Mouse (Mus musculus): Measurements from ENCODE around the gene Lmbrd2.
"Not testable (repeated sequence)": the region's sequence is repeated elsewhere in the genome, so short reads cannot be mapped to it uniquely, and the experiment has no call there.

Lmbrd2 gene

DNA sequence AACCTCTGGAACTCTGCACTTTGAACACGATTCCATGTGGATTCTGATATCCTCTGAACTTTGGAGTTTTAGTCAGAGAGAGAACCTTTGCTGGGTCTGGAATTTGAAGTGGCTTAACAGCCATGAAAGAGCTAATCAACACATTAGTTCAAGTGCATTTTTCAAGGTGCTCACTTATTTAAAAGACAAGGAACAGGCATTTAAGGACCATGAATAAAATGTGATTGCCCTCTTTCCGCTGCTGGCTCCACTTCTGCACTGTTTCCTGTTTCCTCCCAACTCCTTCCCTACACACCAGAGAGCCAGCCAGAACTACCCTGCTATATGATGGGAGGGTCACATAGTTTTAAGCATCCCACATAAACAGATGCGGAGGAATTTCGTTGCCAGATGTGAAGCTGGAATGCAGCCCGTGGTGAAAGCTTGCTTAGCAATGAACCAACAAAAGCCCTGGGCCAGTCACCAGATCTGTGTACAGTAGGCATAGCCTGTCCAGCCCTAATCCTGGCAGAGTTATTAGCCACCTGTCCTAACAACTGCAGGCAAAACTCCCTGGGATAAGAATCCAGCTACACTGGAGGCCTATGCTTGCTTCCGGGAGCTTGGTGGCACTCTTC is 5.4 kb upstream of the Lmbrd2 start:
- no peak for DNase-seq (ENCODE audit: low spot score)

- no peak for DNase-seq (ENCODE audit: low spot score)
Observed at GRCm38 (mm10) chr15:9139447-9139846, 903 bp upstream of the Lmbrd2 start.

- no peak for DNase-seq (ENCODE audit: low spot score)
Observed at GRCm38 (mm10) chr15:9140684-9141171, 378 bp downstream of the Lmbrd2 start.

GRCm38 (mm10) chr15:9155325-9155724 is 15.0 kb downstream of the Lmbrd2 start, which contains the start of gene Skp2:
Skp2 (minus strand) TSS chr15:9155425.
- no peak for DNase-seq (ENCODE audit: low spot score)

DNA sequence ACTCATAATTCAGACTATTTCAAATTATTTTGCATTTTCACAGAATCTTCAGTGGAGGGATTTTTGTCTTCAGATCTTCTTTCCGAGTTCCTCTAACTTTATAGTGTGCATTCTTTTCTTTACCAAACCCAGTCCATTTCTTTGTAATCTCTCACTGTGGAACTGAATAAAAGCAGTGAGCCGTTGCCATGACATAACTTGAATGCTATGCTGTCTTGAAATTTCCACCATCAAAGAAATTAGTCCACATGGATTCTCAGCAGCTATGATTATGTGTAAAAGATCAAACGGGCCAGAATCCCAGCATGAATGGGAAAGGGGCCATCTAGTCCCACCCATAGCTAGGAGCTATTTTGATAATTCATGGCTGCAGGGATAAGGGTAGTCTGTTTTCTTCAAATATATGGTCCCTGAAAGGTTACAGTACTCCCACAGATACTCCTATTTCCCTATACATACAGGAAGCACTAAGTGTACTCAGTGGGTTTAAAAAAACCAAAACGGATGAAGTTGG is 22.3 kb downstream of the Lmbrd2 start:
- no peak for DNase-seq (ENCODE audit: low spot score)

GRCm38 (mm10) chr15:9164125-9164524 is 23.8 kb downstream of the Lmbrd2 start:
- no peak for DNase-seq (ENCODE audit: low spot score)

- no peak for DNase-seq (ENCODE audit: low spot score)
Observed at GRCm38 (mm10) chr15:9177038-9177437, 36.7 kb downstream of the Lmbrd2 start.

DNA sequence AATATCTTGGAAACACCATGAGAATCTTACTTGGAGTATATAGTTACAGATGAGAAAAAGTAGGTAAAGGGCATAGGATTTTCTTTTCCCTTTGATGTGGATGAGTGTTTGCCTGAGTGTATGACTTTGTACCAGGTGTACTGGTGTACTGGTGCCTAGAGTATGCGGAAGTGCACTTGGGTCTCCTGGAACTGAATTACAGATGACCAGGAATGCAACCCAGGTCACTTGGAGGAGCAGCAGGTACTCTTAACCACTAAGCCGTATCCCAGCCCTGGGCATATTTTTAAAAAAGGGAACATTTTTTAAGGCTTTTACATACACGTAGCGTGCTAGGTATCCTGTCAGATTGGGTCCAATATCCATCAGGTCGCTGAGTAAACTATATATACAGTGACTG is 43.6 kb downstream of the Lmbrd2 start:
- no peak for DNase-seq (ENCODE audit: low spot score)

DNA sequence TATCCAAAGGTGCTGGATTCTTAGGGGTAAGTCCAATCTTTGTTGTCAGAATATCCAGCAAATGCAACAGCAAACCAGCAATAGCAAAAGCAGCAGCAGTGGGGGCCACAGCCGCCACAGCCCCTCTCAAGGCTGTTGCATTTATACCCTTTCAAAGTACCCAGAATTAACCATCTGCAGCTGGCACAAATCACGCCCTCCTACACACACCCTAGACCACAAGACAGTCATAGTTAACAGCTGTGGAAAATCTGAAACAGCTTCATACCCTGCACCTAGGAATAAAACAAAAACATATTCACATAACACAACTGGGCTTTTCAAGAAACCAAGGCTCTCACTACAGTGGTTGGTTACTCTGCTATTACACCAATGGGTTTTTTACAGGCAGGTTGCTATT is 49.4 kb downstream of the Lmbrd2 start:
- no peak for DNase-seq (ENCODE audit: low spot score)

DNA sequence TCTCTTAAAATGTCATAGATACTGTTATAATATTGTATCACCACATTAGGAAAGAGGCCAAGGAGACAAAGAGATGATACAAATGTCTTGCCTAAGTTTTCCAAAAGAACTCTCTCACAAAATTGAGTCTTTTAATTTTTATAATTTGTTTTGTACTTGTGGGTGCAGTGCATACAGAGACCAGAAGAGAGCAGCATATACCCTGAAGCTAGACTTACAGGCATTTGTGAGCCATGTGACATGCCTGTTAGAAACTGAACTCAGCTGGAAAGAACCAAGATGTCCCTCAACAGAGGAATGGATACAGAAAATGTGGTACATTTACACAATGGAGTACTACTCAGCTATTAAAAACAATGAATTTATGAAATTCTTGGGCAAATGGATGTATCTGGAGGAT is 52.3 kb downstream of the Lmbrd2 start:
- not testable (repeated sequence) for DNase-seq (ENCODE audit: low spot score)

DNA sequence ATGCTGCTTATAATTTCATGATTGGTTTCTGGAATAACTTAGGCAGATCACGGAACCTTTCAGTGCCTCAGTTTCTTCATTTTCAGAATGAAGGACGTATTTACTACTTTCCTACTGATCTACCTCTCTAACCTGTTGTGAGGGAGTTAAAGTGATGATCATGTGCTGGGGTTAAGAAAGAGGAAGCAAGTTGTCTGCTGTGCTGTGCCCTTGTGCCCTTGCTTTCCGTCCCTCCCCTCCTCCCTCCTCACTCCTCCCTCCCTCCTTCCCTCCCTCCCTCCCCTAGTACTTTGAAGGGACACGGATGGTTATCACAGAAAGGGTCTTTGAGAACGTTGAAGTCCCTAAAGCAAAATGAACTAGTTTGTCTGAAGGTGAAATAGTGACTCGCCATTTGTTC is 58.1 kb downstream of the Lmbrd2 start:
- no peak for DNase-seq (ENCODE audit: low spot score)

DNA sequence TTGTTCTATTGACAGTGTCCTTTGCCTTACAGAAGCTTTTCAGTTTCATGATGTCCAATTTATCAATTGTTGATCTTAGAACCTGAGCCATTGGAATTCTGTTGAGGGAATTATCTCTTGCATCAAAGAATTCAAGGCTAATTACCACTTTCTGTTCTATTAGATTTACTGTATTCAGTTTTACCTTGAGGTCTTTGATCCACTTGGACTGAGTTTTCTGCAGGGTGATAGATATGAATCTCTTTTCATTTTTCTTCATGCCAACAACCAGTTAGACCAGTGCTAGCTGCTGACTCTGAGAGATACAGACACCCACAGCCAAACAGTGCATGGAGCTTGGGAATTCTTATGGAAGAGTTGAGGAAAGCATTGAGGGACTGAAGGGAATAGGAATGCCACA is 71.5 kb downstream of the Lmbrd2 start:
- no peak for DNase-seq (ENCODE audit: low spot score)

DNA sequence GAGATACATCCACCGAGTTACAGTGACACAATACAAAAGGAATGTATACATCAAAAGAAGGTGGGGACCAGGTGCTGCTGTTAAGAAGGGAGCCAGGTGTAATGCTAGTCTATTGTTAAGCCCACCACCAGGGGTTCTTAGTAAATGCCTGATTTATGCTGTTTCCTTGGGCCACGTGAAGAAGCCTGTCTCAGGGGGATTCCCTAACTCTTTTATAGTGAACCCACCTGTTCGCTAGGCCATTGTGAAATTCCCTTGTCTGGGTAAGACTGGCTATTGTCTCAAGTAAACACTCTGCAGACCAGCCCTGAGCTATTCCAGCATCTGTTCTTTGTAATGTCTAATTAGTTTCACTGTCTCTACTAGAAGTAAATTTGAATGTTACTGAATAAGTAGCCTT is 72.7 kb downstream of the Lmbrd2 start:
- DNase-seq (ENCODE audit: low spot score) = not testable (repeated sequence)

DNA sequence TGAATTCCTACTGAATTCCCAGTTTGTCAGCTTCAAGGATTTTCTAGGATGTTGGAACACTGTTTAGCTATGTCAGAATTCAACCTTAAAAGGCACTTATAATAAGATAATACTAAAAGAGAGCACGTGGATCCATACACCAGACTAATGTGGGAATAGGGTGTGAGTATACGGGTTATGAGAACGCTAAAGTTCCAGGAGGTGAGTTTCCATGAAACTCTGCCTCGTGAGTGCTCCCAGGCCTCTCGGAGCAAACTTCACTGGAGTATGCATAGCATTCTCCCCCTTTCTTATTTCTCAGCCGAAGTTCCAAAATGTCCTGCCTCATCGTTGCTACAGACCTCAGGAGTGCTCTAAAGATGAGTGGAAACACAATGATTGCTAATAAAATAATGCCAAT is 73.1 kb downstream of the Lmbrd2 start:
- not testable (repeated sequence) for DNase-seq (ENCODE audit: low spot score)

- no peak for DNase-seq (ENCODE audit: low spot score)
Observed at GRCm38 (mm10) chr15:9216446-9216845, 76.1 kb downstream of the Lmbrd2 start.

GRCm38 (mm10) chr15:9230917-9231316 is 90.6 kb downstream of the Lmbrd2 start:
- DNase-seq (ENCODE audit: low spot score) = not testable (repeated sequence)

DNA sequence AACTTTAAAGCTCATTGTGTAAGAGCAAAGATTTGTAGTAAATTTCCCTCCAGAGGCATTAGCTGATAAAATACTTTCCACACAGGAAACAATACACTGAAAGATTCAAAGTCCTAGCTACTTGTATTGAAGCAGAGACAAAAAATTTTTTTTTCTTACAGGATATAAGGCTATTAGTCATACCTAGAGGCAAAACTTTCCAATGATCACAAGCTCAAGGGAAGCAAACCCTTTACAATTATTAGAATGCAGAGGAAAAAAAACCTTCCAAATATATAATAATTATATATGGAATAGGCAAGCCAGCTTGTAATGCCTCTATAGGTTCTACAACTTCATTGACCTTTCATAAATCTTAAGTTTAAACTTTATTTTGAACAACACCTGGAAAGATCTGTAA is 106.0 kb downstream of the Lmbrd2 start:
- DNase-seq (ENCODE audit: low spot score) = no peak
